Mouse (Mus musculus) MEL (cell line): ENCODE data around the gene Adat3. TPM values are rescaled to one million over a fixed set of nuclear protein-coding genes. Genes with fewer than 3 reads are reported as not detected.
A peak's percentile ranks its signal among the peaks of the same experiment; 100 is the strongest.

Source experiments
- DNase-seq: peaks from one replicate; pipeline ENCODE4 v3.0.0; 2011; ENCODE audit warnings: low read depth, low spot score
- H3K27ac ChIP-seq: 2 replicates; pipeline ENCODE4 v1.5.1; 2012; ENCODE audit warnings: low read depth, mild to moderate bottlenecking, control low read depth, low read length, moderate library complexity; ENCODE audit not compliant: control insufficient read depth
- H3K27me3 ChIP-seq, 2 experiments: fragments of 150-350 bp in 1 of 2; sonication (generic) in 1 of 2; 2 replicates each; pipeline ENCODE4 v1.6.1; 2012; ENCODE audit warnings: low read length in 2 of 2, mild to moderate bottlenecking in 2 of 2, improper control_type of control experiment in 1 of 2, moderate library complexity in 1 of 2; ENCODE audit not compliant: insufficient read depth in 2 of 2, control insufficient read depth in 1 of 2
- H3K36me3 ChIP-seq, 2 experiments: 2 replicates each; pipeline ENCODE4 v1.6.1; 2012 to 2014; ENCODE audit warnings: low read length in 2 of 2, improper control_type of control experiment in 1 of 2, inconsistent platforms in 1 of 2, mild to moderate bottlenecking in 1 of 2; ENCODE audit not compliant: insufficient read depth in 2 of 2, control insufficient read depth in 1 of 2
- H3K4me1 ChIP-seq, 2 experiments: fragments of 150-350 bp in 1 of 2; sonication (generic) in 1 of 2; 2 replicates each; pipeline ENCODE4 v1.6.1; 2012; ENCODE audit warnings: low read length in 2 of 2, improper control_type of control experiment in 1 of 2, mild to moderate bottlenecking in 1 of 2; ENCODE audit not compliant: insufficient read depth in 2 of 2, control insufficient read depth in 1 of 2
- H3K4me3 ChIP-seq, 2 experiments: fragments of 150-350 bp in 1 of 2; sonication (generic) in 1 of 2; 2 replicates each; pipeline ENCODE4 v1.5.1; 2012; ENCODE audit warnings: low read depth in 2 of 2, low read length in 2 of 2, mild to moderate bottlenecking in 2 of 2, moderate library complexity in 2 of 2, control low read depth in 1 of 2, improper control_type of control experiment in 1 of 2; ENCODE audit not compliant: control insufficient read depth in 1 of 2, insufficient read depth in 1 of 2
- H3K79me2 ChIP-seq: 2 replicates; pipeline ENCODE4 v1.6.1; 2012; ENCODE audit warnings: mild to moderate bottlenecking, low read length, moderate library complexity; ENCODE audit not compliant: control insufficient read depth, poor library complexity, insufficient read depth
- H3K9ac ChIP-seq: 2 replicates; pipeline ENCODE4 v1.6.1; 2012; ENCODE audit warnings: low read depth, mild to moderate bottlenecking, control low read depth, low read length, moderate library complexity; ENCODE audit not compliant: control insufficient read depth, poor library complexity, severe bottlenecking
- H3K9me3 ChIP-seq: fragments of 150-350 bp; sonication (generic); replicated peaks from 2 replicates; pipeline ENCODE4 v1.6.1; 2012; ENCODE audit warnings: mild to moderate bottlenecking, low read length, improper control_type of control experiment, moderate library complexity; ENCODE audit not compliant: insufficient read depth
- BHLHE40 ChIP-seq: IDR thresholded peaks from 2 replicates; pipeline ENCODE4 v1.6.1; 2012; ENCODE audit warnings: low read depth, mild to moderate bottlenecking, inconsistent platforms, low read length, improper control_type of control experiment, borderline replicate concordance
- CHD1 ChIP-seq: IDR thresholded peaks from 2 replicates; pipeline ENCODE4 v1.6.1; 2012; ENCODE audit warnings: low read depth, mild to moderate bottlenecking, inconsistent platforms, low read length, improper control_type of control experiment
- ELF1 ChIP-seq: IDR thresholded peaks from 2 replicates; pipeline ENCODE4 v1.6.1; 2014; ENCODE audit warnings: low read depth, mild to moderate bottlenecking, inconsistent platforms, low read length, improper control_type of control experiment, moderate library complexity
- EP300 ChIP-seq, 2 experiments: IDR thresholded peaks; 2 replicates each; pipeline ENCODE4 v1.6.1; 2011; ENCODE audit warnings: improper control_type of control experiment in 2 of 2, low read length in 2 of 2, low read depth in 1 of 2, mild to moderate bottlenecking in 1 of 2
- ETS1 ChIP-seq: IDR thresholded peaks from 2 replicates; pipeline ENCODE4 v1.6.1; 2012; ENCODE audit warnings: low read depth, mild to moderate bottlenecking, inconsistent platforms, low read length, improper control_type of control experiment, moderate library complexity
- GABPA ChIP-seq: IDR thresholded peaks from 2 replicates; pipeline ENCODE4 v1.6.1; 2012; ENCODE audit warnings: low read depth, mild to moderate bottlenecking, inconsistent platforms, low read length, improper control_type of control experiment, moderate library complexity
- GATA1 ChIP-seq: IDR thresholded peaks from 2 replicates; pipeline ENCODE4 v1.6.1; 2011; ENCODE audit warnings: low read depth, low read length, improper control_type of control experiment
- HCFC1 ChIP-seq: IDR thresholded peaks from 2 replicates; pipeline ENCODE4 v1.6.1; 2012; ENCODE audit warnings: low read depth, mild to moderate bottlenecking, inconsistent platforms, low read length, improper control_type of control experiment, moderate library complexity
- JUND ChIP-seq: IDR thresholded peaks from 2 replicates; pipeline ENCODE4 v1.6.1; 2011; ENCODE audit warnings: low read depth, mild to moderate bottlenecking, improper control_type of control experiment, low read length
- MAFK ChIP-seq: IDR thresholded peaks from 2 replicates; pipeline ENCODE4 v1.6.1; 2011; ENCODE audit warnings: low read depth, mild to moderate bottlenecking, low read length, improper control_type of control experiment, borderline replicate concordance
- MAX ChIP-seq: IDR thresholded peaks from 2 replicates; pipeline ENCODE4 v1.6.1; 2011; ENCODE audit warnings: low read length, improper control_type of control experiment
- MAZ ChIP-seq: IDR thresholded peaks from 2 replicates; pipeline ENCODE4 v1.6.1; 2012; ENCODE audit warnings: low read depth, mild to moderate bottlenecking, inconsistent platforms, low read length, improper control_type of control experiment
- MEF2A ChIP-seq: IDR thresholded peaks from 2 replicates; pipeline ENCODE4 v1.6.1; 2014; ENCODE audit warnings: low read depth, mild to moderate bottlenecking, inconsistent platforms, low read length, improper control_type of control experiment; ENCODE audit not compliant: poor library complexity, insufficient replicate concordance, severe bottlenecking; ENCODE audit errors: extremely low read depth
- MXI1 ChIP-seq: IDR thresholded peaks from 2 replicates; pipeline ENCODE4 v1.6.1; 2011; ENCODE audit warnings: mild to moderate bottlenecking, low read depth, low read length, improper control_type of control experiment
- MYB ChIP-seq: IDR thresholded peaks from 2 replicates; pipeline ENCODE4 v1.6.1; 2011; ENCODE audit warnings: mild to moderate bottlenecking, low read depth, low read length, improper control_type of control experiment
- MYC ChIP-seq: IDR thresholded peaks from 2 replicates; pipeline ENCODE4 v1.6.1; 2011; ENCODE audit warnings: low read depth, mild to moderate bottlenecking, low read length, improper control_type of control experiment, moderate library complexity
- NELFE ChIP-seq: IDR thresholded peaks from 2 replicates; pipeline ENCODE4 v1.6.1; 2011; ENCODE audit warnings: low read depth, low read length, improper control_type of control experiment
- NRF1 ChIP-seq: IDR thresholded peaks from 2 replicates; pipeline ENCODE4 v1.6.1; 2014; ENCODE audit warnings: low read depth, mild to moderate bottlenecking, inconsistent platforms, low read length, improper control_type of control experiment, moderate library complexity; ENCODE audit not compliant: poor library complexity, insufficient read depth, severe bottlenecking
- POLR2A ChIP-seq, 2 experiments: IDR thresholded peaks; 2 replicates each; pipeline ENCODE4 v1.6.1; 2011 to 2012; ENCODE audit warnings: low read length in 2 of 2, mild to moderate bottlenecking in 2 of 2, control low read depth in 1 of 2, improper control_type of control experiment in 1 of 2, low read depth in 1 of 2, moderate library complexity in 1 of 2; ENCODE audit not compliant: control insufficient read depth in 1 of 2, insufficient read depth in 1 of 2, poor library complexity in 1 of 2
- POLR2AphosphoS2 ChIP-seq: IDR thresholded peaks from 2 replicates; pipeline ENCODE4 v1.6.1; 2011; ENCODE audit warnings: low read length, improper control_type of control experiment
- POLR2AphosphoS5 ChIP-seq: IDR thresholded peaks from 2 replicates; pipeline ENCODE4 v1.6.1; 2012; ENCODE audit warnings: low read depth, borderline replicate concordance, mild to moderate bottlenecking, inconsistent platforms, low read length, moderate library complexity, mixed read lengths
- RAD21 ChIP-seq: IDR thresholded peaks from 2 replicates; pipeline ENCODE4 v1.6.1; 2011; ENCODE audit warnings: mild to moderate bottlenecking, low read depth, low read length, improper control_type of control experiment
- RCOR1 ChIP-seq: IDR thresholded peaks from 2 replicates; pipeline ENCODE4 v1.6.1; 2012; ENCODE audit warnings: low read depth, mild to moderate bottlenecking, inconsistent platforms, low read length, improper control_type of control experiment
- SMC3 ChIP-seq: IDR thresholded peaks from 2 replicates; pipeline ENCODE4 v1.6.1; 2011; ENCODE audit warnings: low read depth, low read length, improper control_type of control experiment
- TAL1 ChIP-seq: IDR thresholded peaks from 2 replicates; pipeline ENCODE4 v1.6.1; 2012; ENCODE audit warnings: mild to moderate bottlenecking, inconsistent platforms, low read length, moderate library complexity, mixed read lengths
- TBP ChIP-seq: IDR thresholded peaks from 2 replicates; pipeline ENCODE4 v1.8.0; 2011; ENCODE audit warnings: low read depth, low read length, improper control_type of control experiment
- TCF12 ChIP-seq: IDR thresholded peaks from 2 replicates; pipeline ENCODE4 v1.6.1; 2014; ENCODE audit warnings: low read depth, mild to moderate bottlenecking, inconsistent platforms, low read length, improper control_type of control experiment, moderate library complexity
- UBTF ChIP-seq: IDR thresholded peaks from 2 replicates; pipeline ENCODE4 v1.6.1; 2012; ENCODE audit warnings: low read depth, mild to moderate bottlenecking, inconsistent platforms, low read length, improper control_type of control experiment, moderate library complexity, borderline replicate concordance; ENCODE audit not compliant: insufficient read depth
- USF1 ChIP-seq: IDR thresholded peaks from 2 replicates; pipeline ENCODE4 v1.6.1; 2014; ENCODE audit warnings: low read depth, mild to moderate bottlenecking, inconsistent platforms, low read length, improper control_type of control experiment, moderate library complexity
- ZMIZ1 ChIP-seq: IDR thresholded peaks from 2 replicates; pipeline ENCODE4 v1.6.1; 2012; ENCODE audit warnings: low read depth, mild to moderate bottlenecking, inconsistent platforms, low read length, improper control_type of control experiment, moderate library complexity
- ZNF384 ChIP-seq: IDR thresholded peaks from 2 replicates; pipeline ENCODE4 v1.6.1; 2012; ENCODE audit warnings: low read depth, mild to moderate bottlenecking, inconsistent platforms, low read length, improper control_type of control experiment
- polyA plus RNA-seq, 2 experiments: library from polyadenylated mRNA; stranded (reverse) in 1 of 2; unstranded in 1 of 2; fragments of >175 nt in 1 of 2; fragments of >200 nt in 1 of 2; gene quantifications; 2 replicates each; pipeline versions ENCODE4 v1.2.1 to v1.2.4; 2012; ENCODE audit warnings: low replicate concordance in 2 of 2, low read depth in 1 of 2; ENCODE audit not compliant: insufficient read length in 2 of 2, insufficient read depth in 1 of 2, missing spikeins in 1 of 2
- total RNA-seq: library from RNA; depleted of rRNA; stranded (reverse); fragments of 300-350 nt; gene quantifications from 2 replicates; pipeline ENCODE4 v1.2.3, GENCODE M21; 2012

Gene Adat3
- total and polyA plus RNA-seq, 3 experiments = 7.4 to 7.7 TPM; not detected in 1

GRCm38 (mm10) chr10:80589879-80590854 is 12.5 kb upstream of the Adat3 start, which contains the start of gene Abhd17a (continued):
- TF ChIP-seq NELFE (peak; percentile 88), HCFC1 (peak; percentile 84), POLR2A (IDR thresholded peaks at IDR 0.05; ENCODE audit: control insufficient read depth in 1 of 2, insufficient read depth in 1 of 2, low read depth in 1 of 2, low read length in 2 of 2, poor library complexity in 1 of 2) (peak; percentile 88 to 95), ETS1 (peak; percentile 9; the same call in 1 of the 2 replicates), TAL1 (no peak), TCF12 (peak; percentile 59), RAD21 (no peak), ZNF384 (no peak), EP300 (IDR thresholded peaks at IDR 0.05; ENCODE audit: low read depth in 1 of 2, low read length in 2 of 2) (no peak), POLR2AphosphoS2 (no peak; the same call in 1 of the 2 replicates), GATA1 (no peak), MYC (no peak), SMC3 (no peak), NRF1 (peak; percentile 78), JUND (no peak), ELF1 (peak; percentile 89), CHD1 (no peak), MAFK (no peak), MAX (no peak), BHLHE40 (no peak), MXI1 (peak; percentile 23), TBP (peak; percentile 60)

DNA sequence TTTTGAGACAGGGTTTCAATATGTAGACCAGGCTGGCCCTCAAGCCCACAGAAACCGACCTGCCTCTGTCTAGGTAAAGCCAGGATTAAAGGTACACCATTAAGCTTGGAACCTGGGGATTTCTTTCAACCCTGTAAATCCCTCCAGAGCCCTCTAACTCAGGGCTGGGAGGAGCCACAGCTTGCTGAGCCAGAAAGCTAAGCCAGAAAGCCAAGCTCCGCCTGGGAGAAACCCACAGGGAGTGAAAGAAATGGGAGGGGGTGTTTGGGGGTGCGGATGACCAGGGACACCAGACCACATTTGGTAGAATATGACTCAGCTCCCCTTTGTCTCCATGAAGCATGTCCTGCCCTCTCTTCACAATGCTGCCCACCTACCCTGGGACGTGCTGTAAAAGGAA is 6.4 kb upstream of the Adat3 start:
- H3K27me3 ChIP-seq = no peaks in the 10 kb centered on the region
- no peaks in the 10 kb centered on the region for H3K79me2 ChIP-seq
- no peaks in the 10 kb centered on the region for H3K36me3 ChIP-seq
- TF ChIP-seq GABPA = no peak
- no peak for TF ChIP-seq UBTF
- no peak for TF ChIP-seq ELF1
- no peak for TF ChIP-seq MEF2A
- TF ChIP-seq JUND = no peak
- no peak for TF ChIP-seq POLR2AphosphoS5
- no peak for TF ChIP-seq NELFE
- no peak for TF ChIP-seq TAL1
- TF ChIP-seq MYB = no peak
- TF ChIP-seq NRF1 = no peak
- no peak for TF ChIP-seq SMC3
- TF ChIP-seq ZMIZ1 = no peak
- TF ChIP-seq RAD21 = no peak
- no peak for TF ChIP-seq USF1
- no peak for TF ChIP-seq POLR2A (IDR thresholded peaks at IDR 0.05; ENCODE audit: control insufficient read depth in 1 of 2, insufficient read depth in 1 of 2, low read depth in 1 of 2, low read length in 2 of 2, poor library complexity in 1 of 2)
- TF ChIP-seq TBP = no peak
- no peak for TF ChIP-seq MAZ
- no peak for TF ChIP-seq RCOR1
- TF ChIP-seq MXI1 = no peak
- TF ChIP-seq POLR2AphosphoS2 = no peak
- no peak overlapping the region for H3K4me3 ChIP-seq
- no peak overlapping the region for H3K27ac ChIP-seq
- H3K4me1 ChIP-seq = peaks cover 0 to 6% of the 10 kb centered on the region in 2 experiments; a peak in 2 of 4 replicates
- no peak for DNase-seq
- H3K9ac ChIP-seq = no peak overlapping the region
- H3K9me3 ChIP-seq = no peaks in the 10 kb centered on the region
